Comparison of ENCODE assay signal across 15 mouse cellular contexts in genomic region chr6:13974710-13975506, GRCm38 (mm10).
DNase-seq lines count a peak whose midpoint lies in the region; ATAC-seq and TF ChIP-seq lines count a peak whose summit lies in the region.
"Had no signal": no experiment of that assay in that cellular context is flagged by ENCODE, and none has a peak within 500 bp of the region (broad histone marks: within the 10 kb centered on the region; RNA-seq: fewer than 3 reads in every experiment).

No protein-coding gene starts in this region.

- no peaks in the 10 kb centered on the region for H3K27me3 ChIP-seq in forebrain, embryonic 13.5 days
- H3K27me3 ChIP-seq in forebrain, embryonic 10.5 days (ENCODE audit: poor library complexity, severe bottlenecking): no peaks in the 10 kb centered on the region
- H3K27me3 ChIP-seq in neural tube, embryonic 15.5 days (replicated peaks): no peaks in the 10 kb centered on the region
- H3K27me3 ChIP-seq: heart, embryonic 15.5 days; kidney, embryonic 15.5 days; limb, embryonic 12.5 days had no signal

- H3K9me3 ChIP-seq in forebrain, embryonic 13.5 days (replicated peaks): peaks cover 8% of the 10 kb centered on the region; the same call in 1 of the 2 replicates
- peaks cover 14% of the 10 kb centered on the region for H3K9me3 ChIP-seq in forebrain, embryonic 10.5 days
- no peaks in the 10 kb centered on the region; the same call in 1 of the 2 replicates for H3K9me3 ChIP-seq in neural tube, embryonic 15.5 days (replicated peaks)
- H3K9me3 ChIP-seq: heart, embryonic 15.5 days had no signal

- H3K4me2 ChIP-seq in forebrain, embryonic 13.5 days: no peak overlapping the region
- peak overlapping the region; percentile 25 for H3K4me2 ChIP-seq in neural tube, embryonic 15.5 days
- H3K4me2 ChIP-seq: heart, embryonic 15.5 days; kidney, embryonic 15.5 days; limb, embryonic 12.5 days had no signal

- no peaks in the 10 kb centered on the region for H3K36me3 ChIP-seq in forebrain, embryonic 13.5 days (ENCODE audit: poor library complexity, severe bottlenecking)
- no peaks in the 10 kb centered on the region for H3K36me3 ChIP-seq in forebrain, embryonic 10.5 days (replicated peaks)
- H3K36me3 ChIP-seq in neural tube, embryonic 15.5 days: no peaks in the 10 kb centered on the region
- H3K36me3 ChIP-seq: heart, embryonic 15.5 days; kidney, embryonic 15.5 days; limb, embryonic 12.5 days had no signal

- no peak for DNase-seq in forebrain, embryonic 10.5 days (ENCODE audit: extremely low spot score, low spot score)
- peak in 1 of 2 experiments; percentile 15 for DNase-seq in left cerebral cortex, adult 2 months (ENCODE audit: extremely low spot score in 1 of 2, low spot score in 2 of 2)
- DNase-seq in left cerebral cortex, adult 9 months (ENCODE audit: low spot score in 2 of 2): no peak
- DNase-seq in right cerebral cortex, postnatal 25 days: peak; percentile 19
- no peak for DNase-seq in right cerebral cortex, postnatal 4 days
- no peak for DNase-seq in urinary bladder, adult 18-20 months (ENCODE audit: low spot score in 2 of 2)
- DNase-seq: lung, postnatal 14 days; spleen, adult 18-20 months; thymus, postnatal 14 days had no signal

- WGBS in forebrain, embryonic 13.5 days: 77% methylated on average over 14 of the region's 14 CpGs
- 86% methylated on average over 14 of the region's 14 CpGs for WGBS in forebrain, embryonic 10.5 days
- 57% methylated on average over 14 of the region's 14 CpGs for WGBS in neural tube, embryonic 15.5 days

- ATAC-seq in forebrain, embryonic 13.5 days: 0 out of 2 replicates have a peak, but pooled peaks have one; percentile 50
- peak; percentile 63 for ATAC-seq in neural tube, embryonic 15.5 days (ENCODE audit: low FRiP score)
- ATAC-seq: inflammation-experienced regulatory T-cells, adult 6 months had no signal

- H3K27ac ChIP-seq in forebrain, embryonic 13.5 days: no peak overlapping the region
- no peak overlapping the region for H3K27ac ChIP-seq in forebrain, embryonic 10.5 days
- peak overlapping the region; percentile 40; the same call in 1 of the 2 replicates for H3K27ac ChIP-seq in left cerebral cortex, adult 2 months
- peak overlapping the region; percentile 42; the same call in 1 of the 2 replicates for H3K27ac ChIP-seq in neural tube, embryonic 15.5 days (replicated peaks)
- H3K27ac ChIP-seq: heart, embryonic 15.5 days; kidney, embryonic 15.5 days; limb, embryonic 12.5 days had no signal

- intact Hi-C loops in left cerebral cortex, adult 2 months (cut with DNase I): loop anchor here (5.0 kb wide), 1 partner anchor 138 kb away; the partner anchor contains the start of gene Gpr85

- no peaks in the 10 kb centered on the region for H3K4me1 ChIP-seq in forebrain, embryonic 13.5 days
- H3K4me1 ChIP-seq in forebrain, embryonic 10.5 days: no peaks in the 10 kb centered on the region
- H3K4me1 ChIP-seq in neural tube, embryonic 15.5 days: 0 out of 2 replicates have a peak, but pooled peaks cover 3% of the 10 kb centered on the region
- H3K4me1 ChIP-seq: heart, embryonic 15.5 days; kidney, embryonic 15.5 days; limb, embryonic 12.5 days had no signal

- H3K4me3 ChIP-seq in forebrain, embryonic 13.5 days: no peak overlapping the region
- no peak overlapping the region for H3K4me3 ChIP-seq in forebrain, embryonic 10.5 days
- peak overlapping the region; percentile 16; the same call in 1 of the 2 replicates for H3K4me3 ChIP-seq in left cerebral cortex, adult 2 months
- no peak overlapping the region for H3K4me3 ChIP-seq in neural tube, embryonic 15.5 days (replicated peaks)
- H3K4me3 ChIP-seq: heart, embryonic 15.5 days; kidney, embryonic 15.5 days; limb, embryonic 12.5 days had no signal

- H3K9ac ChIP-seq in forebrain, embryonic 13.5 days: no peak overlapping the region
- H3K9ac ChIP-seq in neural tube, embryonic 15.5 days (replicated peaks): no peak overlapping the region
- H3K9ac ChIP-seq: heart, embryonic 15.5 days; kidney, embryonic 15.5 days; limb, embryonic 12.5 days had no signal

- TF ChIP-seq CTCF in left cerebral cortex, adult 2 months (IDR thresholded peaks at IDR 0.05): no peak

Comparison
In these comparisons a context has a peak if more than half of its experiments do, and no peak if none do; other contexts are left out.
1. H3K27ac ChIP-seq: peak in left cerebral cortex, adult 2 months (single experiment) and neural tube, embryonic 15.5 days (single experiment); none in forebrain, embryonic 13.5 days (single experiment) and forebrain, embryonic 10.5 days (single experiment).